Mouse (Mus musculus): ENCODE data around the gene Mfsd13b. TPM values are rescaled to one million over a fixed set of nuclear protein-coding genes. Genes with fewer than 3 reads are reported as not detected.

Mfsd13b gene
- polyA plus RNA-seq, 1 experiment from 2014 or later = 0.29 TPM

GRCm38 (mm10) chr7:121059477-121060218 is 77.3 kb downstream of the Mfsd13b start:
- Histone ChIP-seq H3K27ac (replicated peaks) (no peak overlapping the region), H3K4me1 (no peaks in the 10 kb centered on the region), H3K36me3 (peaks cover 58% of the 10 kb centered on the region), H3K4me3 (no peak overlapping the region), H3K4me2 (replicated peaks) (no peak overlapping the region), H3K9ac (replicated peaks) (no peak overlapping the region), H3K27me3 (no peaks in the 10 kb centered on the region), H3K9me3 (no peaks in the 10 kb centered on the region)
- WGBS = 64% methylated on average over 6 of the region's 6 CpGs
- ATAC-seq (ENCODE audit: low FRiP score, low read depth) = no peak

GRCm38 (mm10) chr7:121064309-121064708 is 82.0 kb downstream of the Mfsd13b start:
- 69% methylated on average over 4 of the region's 4 CpGs for WGBS
- no peaks in the 10 kb centered on the region for H3K27me3 ChIP-seq
- peaks cover 25% of the 10 kb centered on the region for H3K36me3 ChIP-seq
- H3K4me3 ChIP-seq = no peak overlapping the region
- H3K4me2 ChIP-seq (replicated peaks) = no peak overlapping the region
- H3K9me3 ChIP-seq = no peaks in the 10 kb centered on the region
- no peak overlapping the region for H3K9ac ChIP-seq (replicated peaks)
- no peak for ATAC-seq (ENCODE audit: low FRiP score, low read depth)
- no peak overlapping the region for H3K27ac ChIP-seq (replicated peaks)
- H3K4me1 ChIP-seq = no peaks in the 10 kb centered on the region

Other genes starting within 250 kb of the Mfsd13b start
- 0.41 and 0.51 TPM in 2 replicates for gene Vwa3a, start 243.2 kb upstream of the Mfsd13b start, polyA plus RNA-seq (2016; fragmentation: Nextera tagmentation; extraction: Ambion mirVana)
- not detected in 2 replicates for gene Gm5737, start 170.1 kb upstream of the Mfsd13b start, polyA plus RNA-seq (2016; fragmentation: Nextera tagmentation; extraction: Ambion mirVana)
- 27.9 and 29.6 TPM in 2 replicates for gene Eef2k, start 139.7 kb upstream of the Mfsd13b start, polyA plus RNA-seq (2016; fragmentation: Nextera tagmentation; extraction: Ambion mirVana)
- 31.4 and 33.2 TPM in 2 replicates for gene Polr3e, start 64.8 kb upstream of the Mfsd13b start, polyA plus RNA-seq (2016; fragmentation: Nextera tagmentation; extraction: Ambion mirVana)
- gene Cdr2, start 197 bp upstream of the Mfsd13b start, polyA plus RNA-seq (2016; fragmentation: Nextera tagmentation; extraction: Ambion mirVana) = 17.2 and 18.9 TPM in 2 replicates
- 243 and 252 TPM in 2 replicates for gene Mettl9, start 51.9 kb downstream of the Mfsd13b start, polyA plus RNA-seq (2016; fragmentation: Nextera tagmentation; extraction: Ambion mirVana)
- gene Igsf6, start 92.1 kb downstream of the Mfsd13b start, polyA plus RNA-seq (2016; fragmentation: Nextera tagmentation; extraction: Ambion mirVana) = 1.0 and 1.4 TPM in 2 replicates
- 0.05 and 0.34 TPM in 2 replicates for gene Otoa, start 99.1 kb downstream of the Mfsd13b start, polyA plus RNA-seq (2016; fragmentation: Nextera tagmentation; extraction: Ambion mirVana)